ENCODE assay signal across 7 mouse cellular contexts in the genomic region with DNA sequence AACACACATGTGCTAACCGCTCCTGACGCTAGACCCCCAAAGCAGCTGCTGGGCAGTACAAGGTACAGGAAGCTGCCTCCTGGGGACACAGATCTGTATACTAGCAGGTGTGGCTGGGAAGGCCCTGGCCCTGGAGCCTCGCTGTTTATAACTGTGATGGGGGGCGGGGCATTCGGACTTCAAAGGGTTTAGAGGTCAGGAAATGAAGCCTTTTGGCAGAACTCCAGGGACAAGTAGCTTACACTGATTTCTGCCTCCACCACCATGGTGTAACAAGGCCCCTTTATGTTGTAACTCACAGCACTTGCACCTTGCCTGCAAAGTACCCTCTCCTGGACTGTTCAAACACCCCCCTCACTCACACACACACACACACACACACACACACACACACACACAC.
DNase-seq lines count a peak whose midpoint lies in the region; ATAC-seq and TF ChIP-seq lines count a peak whose summit lies in the region.

No protein-coding gene starts in this region.

- WGBS in kidney, embryonic 16.5 days, result 11% methylated on average over 5 of the region's 5 CpGs
- 4% methylated on average over 5 of the region's 5 CpGs for WGBS in lung, postnatal 0 days

- no peak overlapping the region for H3K4me2 ChIP-seq in kidney, embryonic 16.5 days (replicated peaks; ENCODE audit: low read depth, low read length)
- H3K4me2 ChIP-seq in lung, postnatal 0 days (replicated peaks; ENCODE audit: low read depth, low read length), result no peak overlapping the region

- H3K27ac ChIP-seq in kidney, embryonic 16.5 days (ENCODE audit: low read length), result no peak overlapping the region
- peak overlapping the region; percentile 75 for H3K27ac ChIP-seq in lung, postnatal 0 days (ENCODE audit: low read length)

- peak; percentile 62 for ATAC-seq in kidney, embryonic 16.5 days (ENCODE audit: low FRiP score, low TSS enrichment)
- ATAC-seq in lung, postnatal 0 days, result peak; percentile 96

- no peaks in the 10 kb centered on the region for H3K9me3 ChIP-seq in kidney, embryonic 16.5 days (ENCODE audit: low read length)
- no peaks in the 10 kb centered on the region for H3K9me3 ChIP-seq in lung, postnatal 0 days (ENCODE audit: low read length)

- peak; percentile 84 for TF ChIP-seq EP300 in lung, postnatal 0 days (IDR thresholded peaks at IDR 0.05)

- no peak overlapping the region for H3K4me3 ChIP-seq in kidney, embryonic 16.5 days (ENCODE audit: low read length)
- no peak overlapping the region for H3K4me3 ChIP-seq in lung, postnatal 0 days (ENCODE audit: low read depth, low read length)

- peak; percentile 2; the same call in 1 of the 2 replicates for TF ChIP-seq CTCF in lung, postnatal 0 days (IDR thresholded peaks at IDR 0.05)

- peak; percentile 5 for DNase-seq in NIH3T3 (ENCODE audit: low read depth)
- peak; percentile 38 to 40 for DNase-seq in adrenal gland, adult 18-20 months (ENCODE audit: low spot score in 2 of 2)
- DNase-seq in heart, adult 8-10 months (ENCODE audit: low spot score), result peak; percentile 33
- DNase-seq in lung, postnatal 0 days (ENCODE audit: low spot score), result peak; percentile 96
- DNase-seq in thymus, postnatal 36 days, result peak; percentile 48 to 59
- DNase-seq in left cerebral cortex, adult 18-20 months (ENCODE audit: low spot score in 2 of 2), result no peak

- peaks cover 32% of the 10 kb centered on the region for H3K4me1 ChIP-seq in kidney, embryonic 16.5 days (ENCODE audit: insufficient read depth, low read length)
- peaks cover 15% of the 10 kb centered on the region for H3K4me1 ChIP-seq in lung, postnatal 0 days (ENCODE audit: insufficient read depth, low read depth, low read length)

- H3K9ac ChIP-seq in kidney, embryonic 16.5 days (replicated peaks; ENCODE audit: low read length), result no peak overlapping the region
- no peak overlapping the region for H3K9ac ChIP-seq in lung, postnatal 0 days (replicated peaks; ENCODE audit: low read depth)

- no peaks in the 10 kb centered on the region for H3K27me3 ChIP-seq in kidney, embryonic 16.5 days (ENCODE audit: insufficient read depth, low read length)
- no peaks in the 10 kb centered on the region for H3K27me3 ChIP-seq in lung, postnatal 0 days (replicated peaks; ENCODE audit: insufficient read depth, low read length)

- H3K36me3 ChIP-seq in kidney, embryonic 16.5 days (ENCODE audit: insufficient read depth, low read length), result no peaks in the 10 kb centered on the region
- H3K36me3 ChIP-seq in lung, postnatal 0 days (ENCODE audit: insufficient read depth, low read length), result no peaks in the 10 kb centered on the region

Comparison
In these comparisons a context has a peak if more than half of its experiments do, and no peak if none do; other contexts are left out.
1. DNase-seq: peak in NIH3T3 (single experiment), adrenal gland, adult 18-20 months (2 of 2), heart, adult 8-10 months (single experiment), lung, postnatal 0 days (single experiment) and thymus, postnatal 36 days (2 of 2); none in left cerebral cortex, adult 18-20 months (0 of 2).